Mouse (Mus musculus) spleen, adult 2 months (tissue): ENCODE data around the gene Rfx4. TPM values are rescaled to one million over a fixed set of nuclear protein-coding genes. Genes with fewer than 3 reads are reported as not detected.

Source experiments
- DNase-seq, 2 experiments: peaks; one replicate each; pipeline versions ENCODE4 v3.0.0 to v3.0.0-alpha.2; 2012 to 2021; ENCODE audit warnings: low spot score in 2 of 2, low read depth in 1 of 2
- H3K27ac ChIP-seq: fragments of 200-500 bp; 2 replicates; pipeline ENCODE4 v1.5.1; 2012; ENCODE audit warnings: low read length, inconsistent platforms; ENCODE audit not compliant: insufficient read depth
- H3K27me3 ChIP-seq: fragments of 200-500 bp; 2 replicates; pipeline ENCODE4 v1.6.1; 2012; ENCODE audit warnings: mild to moderate bottlenecking, moderate library complexity, low read length, inconsistent platforms; ENCODE audit not compliant: control insufficient read depth, insufficient read depth
- H3K36me3 ChIP-seq: fragments of 200-500 bp; 2 replicates; pipeline ENCODE4 v1.6.1; 2012; ENCODE audit warnings: mild to moderate bottlenecking, low read length, inconsistent platforms; ENCODE audit not compliant: control insufficient read depth, insufficient read depth
- H3K4me1 ChIP-seq: fragments of 200-500 bp; 2 replicates; pipeline ENCODE4 v1.6.1; 2011; ENCODE audit warnings: inconsistent platforms; ENCODE audit not compliant: control insufficient read depth, insufficient read depth, insufficient read length
- H3K4me3 ChIP-seq: fragments of 200-500 bp; 2 replicates; pipeline ENCODE4 v1.5.1; 2011; ENCODE audit warnings: mild to moderate bottlenecking, inconsistent platforms; ENCODE audit not compliant: insufficient read depth, insufficient read length; ENCODE audit errors: extremely low read depth
- CTCF ChIP-seq: fragments of 200-500 bp; IDR thresholded peaks from 2 replicates; pipeline ENCODE4 v1.5.1; 2011; ENCODE audit warnings: mild to moderate bottlenecking, inconsistent platforms; ENCODE audit not compliant: insufficient read depth, insufficient read length, insufficient replicate concordance; ENCODE audit errors: extremely low read depth
- POLR2A ChIP-seq: fragments of 200-500 bp; IDR thresholded peaks from 2 replicates; pipeline ENCODE4 v1.6.1; 2011; ENCODE audit warnings: low read depth, low read length, inconsistent platforms
- WGBS: fragments of 180-500 bp; shearing (Covaris S2); methylation state at CpG from one replicate; pipeline ENCODE4 v1.1.7; 2018; 5-methylcytosine and 5-hydroxymethylcytosine counted together
- polyA plus RNA-seq: library from polyadenylated mRNA; depleted of rRNA; stranded (reverse); fragments of >200 nt; gene quantifications from 2 replicates; pipeline ENCODE4 v1.2.3, GENCODE M21; 2012

Gene Rfx4
- polyA plus RNA-seq, 1 experiment: not detected

DNA sequence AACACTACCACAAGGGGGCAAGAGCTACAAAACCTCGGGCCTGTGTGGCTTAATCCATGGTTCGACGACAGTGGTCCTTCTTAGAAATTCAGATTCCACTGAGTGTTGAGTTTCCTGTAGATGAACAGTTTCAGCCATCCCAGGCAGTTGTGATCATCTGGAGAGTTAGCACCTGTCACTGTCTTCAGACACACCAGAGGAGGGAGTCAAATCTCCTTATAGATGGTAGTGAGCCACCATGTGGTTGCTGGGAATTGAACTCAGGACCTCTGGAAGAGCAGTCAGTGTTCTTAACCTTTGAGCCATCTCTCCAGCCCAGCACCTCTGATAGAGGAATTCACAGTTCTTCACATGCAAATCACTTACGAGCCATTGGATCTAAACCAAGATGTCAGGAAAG is 28.1 kb upstream of the Rfx4 start:
- no peak overlapping the region for H3K4me3 ChIP-seq
- no peak for DNase-seq
- no peaks in the 10 kb centered on the region for H3K4me1 ChIP-seq
- WGBS: 82% methylated on average over 4 of the region's 4 CpGs
- H3K27me3 ChIP-seq: no peaks in the 10 kb centered on the region
- no peak overlapping the region for H3K27ac ChIP-seq
- H3K36me3 ChIP-seq: peaks cover 10% of the 10 kb centered on the region
- TF ChIP-seq POLR2A: no peak
- no peak for TF ChIP-seq CTCF

GRCm38 (mm10) chr10:84730078-84730477 is 25.8 kb upstream of the Rfx4 start:
- 88% methylated on average over 3 of the region's 3 CpGs for WGBS
- Histone ChIP-seq H3K4me1 (no peaks in the 10 kb centered on the region), H3K4me3 (no peak overlapping the region), H3K27me3 (no peaks in the 10 kb centered on the region), H3K36me3 (peaks cover 5% of the 10 kb centered on the region), H3K27ac (no peak overlapping the region)
- no peak for DNase-seq
- no peak for TF ChIP-seq CTCF
- TF ChIP-seq POLR2A: no peak

GRCm38 (mm10) chr10:84730956-84731355 is 24.9 kb upstream of the Rfx4 start:
- WGBS: 75% methylated on average over 9 of the region's 9 CpGs
- no peaks in the 10 kb centered on the region for H3K4me1 ChIP-seq
- H3K27me3 ChIP-seq: no peaks in the 10 kb centered on the region
- DNase-seq: no peak
- TF ChIP-seq POLR2A: no peak
- TF ChIP-seq CTCF: no peak
- H3K27ac ChIP-seq: no peak overlapping the region
- no peak overlapping the region for H3K4me3 ChIP-seq
- H3K36me3 ChIP-seq: peaks cover 5% of the 10 kb centered on the region; the same call in 1 of the 2 replicates

DNA sequence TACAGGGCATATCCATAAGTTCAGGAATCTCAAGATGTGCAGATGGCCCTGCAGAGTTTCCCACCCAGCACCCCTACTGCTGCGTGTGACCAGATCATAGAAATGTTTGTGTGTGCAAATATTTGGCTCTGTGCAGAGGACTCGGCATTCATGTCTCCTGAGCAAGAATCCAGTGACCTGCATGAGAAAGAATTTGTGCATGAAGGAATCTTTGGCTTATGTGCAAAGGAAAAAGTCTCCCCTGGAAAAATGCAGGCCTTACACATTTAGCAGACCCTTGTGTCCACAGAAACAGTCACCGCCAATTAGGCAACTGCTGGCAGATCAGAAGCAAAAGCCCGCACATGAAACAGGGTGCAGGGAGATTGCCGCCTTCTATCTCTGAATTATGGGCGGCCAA is 22.4 kb upstream of the Rfx4 start:
- TF ChIP-seq CTCF (no peak), POLR2A (no peak)
- DNase-seq: no peak
- WGBS: 79% methylated on average over 6 of the region's 6 CpGs
- Histone ChIP-seq H3K36me3 (no peaks in the 10 kb centered on the region), H3K4me3 (no peak overlapping the region), H3K27me3 (no peaks in the 10 kb centered on the region), H3K4me1 (no peaks in the 10 kb centered on the region), H3K27ac (no peak overlapping the region)

GRCm38 (mm10) chr10:84754851-84755785 is 744 bp upstream of the Rfx4 start:
- H3K27me3 ChIP-seq: peaks cover 42% of the 10 kb centered on the region
- WGBS: 4% methylated on average over 65 of the region's 66 CpGs
- no peak overlapping the region for H3K27ac ChIP-seq
- H3K36me3 ChIP-seq: no peaks in the 10 kb centered on the region
- H3K4me3 ChIP-seq: no peak overlapping the region
- no peak for DNase-seq
- peaks cover 11% of the 10 kb centered on the region for H3K4me1 ChIP-seq
- no peak for TF ChIP-seq CTCF
- TF ChIP-seq POLR2A: no peak

DNA sequence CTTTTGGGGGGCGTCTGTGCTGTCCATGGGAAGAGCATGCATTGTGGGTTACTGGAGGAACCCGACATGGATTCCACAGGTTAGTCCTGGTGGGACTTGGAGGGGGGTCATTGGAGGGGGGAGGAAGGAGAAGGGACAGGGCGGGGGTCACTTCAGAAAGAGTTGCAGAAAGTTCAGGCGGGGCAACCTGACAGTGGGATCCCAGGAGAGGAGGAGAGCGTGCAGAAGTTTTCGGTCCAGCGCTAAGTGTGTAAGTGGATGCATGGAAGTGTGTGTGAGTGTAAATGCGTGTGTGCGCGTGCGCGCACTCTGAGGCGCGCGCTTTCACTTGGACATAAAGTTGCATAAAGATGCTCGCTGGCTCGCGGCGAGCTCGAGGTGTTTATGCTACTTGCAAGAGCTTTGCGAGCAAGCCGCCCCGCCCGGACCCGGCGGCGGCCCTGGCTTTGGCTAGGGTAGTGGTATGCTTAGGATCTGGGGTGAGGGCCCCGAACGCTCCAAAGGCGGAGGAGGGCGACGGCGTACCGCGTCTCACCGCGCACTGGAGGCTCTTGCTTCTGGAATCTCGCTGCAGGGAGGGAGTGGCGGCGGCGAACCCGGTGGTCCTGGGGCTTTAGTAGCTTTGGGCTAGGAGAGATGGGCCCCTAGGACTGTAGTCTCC is 703 bp downstream of the Rfx4 start:
- Histone ChIP-seq H3K4me1 (peaks cover 11% of the 10 kb centered on the region), H3K36me3 (no peaks in the 10 kb centered on the region), H3K27ac (no peak overlapping the region), H3K27me3 (peaks cover 46% of the 10 kb centered on the region), H3K4me3 (no peak overlapping the region)
- WGBS: 3% methylated on average over 42 of the region's 42 CpGs
- TF ChIP-seq POLR2A (no peak), CTCF (no peak)
- no peak for DNase-seq
